In genomic region chr17:28926380-28926779, GRCm38 (mm10) we compare ENCODE assay signal across 8 mouse cellular contexts. TPM values are rescaled to one million over a fixed set of nuclear protein-coding genes. Genes with fewer than 3 reads are reported as not detected.
A peak's percentile ranks its signal among the peaks of the same experiment; 100 is the strongest.
DNase-seq lines count a peak whose midpoint lies in the region; ATAC-seq lines count a peak whose summit lies in the region.

No protein-coding gene starts in this region.

- H3K4me2 ChIP-seq in intestine, embryonic 14.5 days (ENCODE audit: low read length): no peak overlapping the region
- H3K4me2 ChIP-seq in intestine, embryonic 16.5 days (ENCODE audit: low read depth, low read length): no peak overlapping the region
- H3K4me2 ChIP-seq in hindbrain, embryonic 16.5 days (ENCODE audit: low read length): no peak overlapping the region; the same call in 1 of the 2 replicates
- no peak overlapping the region for H3K4me2 ChIP-seq in stomach, embryonic 16.5 days (ENCODE audit: low read depth, low read length)

- no peak overlapping the region for H3K9ac ChIP-seq in intestine, embryonic 14.5 days (ENCODE audit: low read length)
- H3K9ac ChIP-seq in intestine, embryonic 16.5 days (ENCODE audit: low read depth, low read length): no peak overlapping the region
- peak overlapping the region; percentile 28; the same call in 1 of the 2 replicates for H3K9ac ChIP-seq in hindbrain, embryonic 16.5 days (ENCODE audit: low read depth, low read length)
- 0 out of 2 replicates have a peak overlapping the region, but pooled peaks have one; percentile 12 for H3K9ac ChIP-seq in stomach, embryonic 16.5 days (ENCODE audit: low read length)

- H3K4me1 ChIP-seq in intestine, embryonic 14.5 days (replicated peaks; ENCODE audit: control insufficient read depth, insufficient read depth, low read length): peaks cover 13% of the 10 kb centered on the region; the same call in 1 of the 2 replicates
- peaks cover 13% of the 10 kb centered on the region for H3K4me1 ChIP-seq in intestine, embryonic 16.5 days (ENCODE audit: control insufficient read depth, insufficient read depth, low read length)
- H3K4me1 ChIP-seq in hindbrain, embryonic 16.5 days (ENCODE audit: control insufficient read depth, insufficient read depth, low read depth, low read length): peaks cover 10% of the 10 kb centered on the region
- peaks cover 16% of the 10 kb centered on the region for H3K4me1 ChIP-seq in stomach, embryonic 16.5 days (ENCODE audit: control insufficient read depth, insufficient read depth, low read length)

- intact Hi-C loops in left cerebral cortex, postnatal 25 days (cut with DNase I): loop anchor here (1.0 to 2.0 kb wide), 2 partner anchors 43 to 236 kb away; partner anchors contain the start of genes Mapk14 and Slc26a8

- no peaks in the 10 kb centered on the region for H3K36me3 ChIP-seq in intestine, embryonic 14.5 days (ENCODE audit: control insufficient read depth, insufficient read depth, low read length)
- no peaks in the 10 kb centered on the region for H3K36me3 ChIP-seq in intestine, embryonic 16.5 days (ENCODE audit: control insufficient read depth, insufficient read depth, low read length)
- H3K36me3 ChIP-seq in hindbrain, embryonic 16.5 days (ENCODE audit: control insufficient read depth, insufficient read depth, low read length): no peaks in the 10 kb centered on the region
- H3K36me3 ChIP-seq in stomach, embryonic 16.5 days (ENCODE audit: control insufficient read depth, insufficient read depth, low read length): no peaks in the 10 kb centered on the region

- DNase-seq in intestine, embryonic 14.5 days (ENCODE audit: low spot score): peak; percentile 90
- peak; percentile 79 for DNase-seq in cerebellum, adult 11 months
- DNase-seq in forelimb bud, embryonic 11.5 days (ENCODE audit: low read depth, low spot score): peak; percentile 83
- peak; percentile 81 to 86 for DNase-seq in left cerebral cortex, postnatal 25 days (ENCODE audit: low spot score in 2 of 2)

- no peak overlapping the region for H3K4me3 ChIP-seq in intestine, embryonic 14.5 days (ENCODE audit: low read depth, low read length)
- no peak overlapping the region for H3K4me3 ChIP-seq in intestine, embryonic 16.5 days (ENCODE audit: low read length)
- H3K4me3 ChIP-seq in hindbrain, embryonic 16.5 days (ENCODE audit: low read length): no peak overlapping the region
- H3K4me3 ChIP-seq in stomach, embryonic 16.5 days (replicated peaks; ENCODE audit: low read length): no peak overlapping the region

- H3K27ac ChIP-seq in intestine, embryonic 14.5 days (ENCODE audit: low read depth): no peak overlapping the region
- no peak overlapping the region for H3K27ac ChIP-seq in intestine, embryonic 16.5 days (ENCODE audit: low read length)
- H3K27ac ChIP-seq in hindbrain, embryonic 16.5 days (ENCODE audit: low read depth, low read length): no peak overlapping the region
- H3K27ac ChIP-seq in stomach, embryonic 16.5 days (ENCODE audit: low read length): no peak overlapping the region

- H3K9me3 ChIP-seq in intestine, embryonic 14.5 days (ENCODE audit: control insufficient read depth, low read length): no peaks in the 10 kb centered on the region
- H3K9me3 ChIP-seq in intestine, embryonic 16.5 days (ENCODE audit: control insufficient read depth, low read length): no peaks in the 10 kb centered on the region
- no peaks in the 10 kb centered on the region for H3K9me3 ChIP-seq in hindbrain, embryonic 16.5 days (ENCODE audit: control insufficient read depth, low read length)
- H3K9me3 ChIP-seq in stomach, embryonic 16.5 days (replicated peaks; ENCODE audit: control insufficient read depth, low read length): no peaks in the 10 kb centered on the region

- no peaks in the 10 kb centered on the region for H3K27me3 ChIP-seq in intestine, embryonic 14.5 days (replicated peaks; ENCODE audit: control insufficient read depth, insufficient read depth, low read length)
- no peaks in the 10 kb centered on the region for H3K27me3 ChIP-seq in intestine, embryonic 16.5 days (replicated peaks; ENCODE audit: control insufficient read depth, insufficient read depth, low read length)
- H3K27me3 ChIP-seq in hindbrain, embryonic 16.5 days (replicated peaks; ENCODE audit: control insufficient read depth, insufficient read depth, low read length): no peaks in the 10 kb centered on the region
- no peaks in the 10 kb centered on the region for H3K27me3 ChIP-seq in stomach, embryonic 16.5 days (ENCODE audit: control insufficient read depth, insufficient read depth, low read length)

- WGBS in intestine, embryonic 14.5 days: 13% methylated on average over 13 of the region's 13 CpGs
- 20% methylated on average over 13 of the region's 13 CpGs for WGBS in intestine, embryonic 16.5 days
- 15% methylated on average over 13 of the region's 13 CpGs for WGBS in hindbrain, embryonic 16.5 days
- WGBS in stomach, embryonic 16.5 days: 17% methylated on average over 13 of the region's 13 CpGs

- ATAC-seq in intestine, embryonic 14.5 days (replicated peaks; ENCODE audit: low FRiP score, low TSS enrichment, low read depth): no peak
- ATAC-seq in intestine, embryonic 16.5 days: no peak
- ATAC-seq in hindbrain, embryonic 16.5 days: 0 out of 2 replicates have a peak, but pooled peaks have one; percentile 45
- ATAC-seq in monocyte, adult 5-6 weeks (replicated peaks; ENCODE audit: insufficient number of reproducible peaks, low FRiP score, low TSS enrichment, poor library complexity, severe bottlenecking): peak; percentile 57
- ATAC-seq in stomach, embryonic 16.5 days (ENCODE audit: insufficient read depth, low FRiP score): no peak

RNA-seq across cellular contexts. Expression of gene 4930539E08Rik, which starts 11.3 kb away (rescaled TPM):
- 3.6 and 4.5 TPM in 2 replicates for polyA plus RNA-seq in intestine, embryonic 14.5 days (2014; fragmentation: Nextera tagmentation; extraction: Ambion mirVana)
- 3.9 and 4.2 TPM in 2 replicates for polyA plus RNA-seq in intestine, embryonic 16.5 days (2015; fragmentation: Nextera tagmentation; extraction: Ambion mirVana)
- 2.4 TPM in 2 replicates for polyA plus RNA-seq in hindbrain, embryonic 16.5 days (2015; fragmentation: Nextera tagmentation; extraction: Ambion mirVana)
- total RNA-seq in left cerebral cortex, postnatal 25 days (2021): 10 to 100 TPM in 1 of 2 experiments, 1 to 10 TPM in 1; 9.5 to 11.4 TPM
- total RNA-seq in monocyte, adult 5-6 weeks (2017): 0.38 to 0.78 TPM in 2 of 3 replicates, not detected in the other
- 0.25 and 0.31 TPM in 2 replicates for polyA plus RNA-seq in stomach, embryonic 16.5 days (2015; fragmentation: Nextera tagmentation; extraction: Ambion mirVana)

RNA-seq across cellular contexts. Expression of gene Pxt1, which starts 17.3 kb away (rescaled TPM):
- polyA plus RNA-seq in intestine, embryonic 14.5 days (2014; fragmentation: Nextera tagmentation; extraction: Ambion mirVana): not detected in 2 replicates
- polyA plus RNA-seq in intestine, embryonic 16.5 days (2015; fragmentation: Nextera tagmentation; extraction: Ambion mirVana): not detected in 2 replicates
- polyA plus RNA-seq in hindbrain, embryonic 16.5 days (2015; fragmentation: Nextera tagmentation; extraction: Ambion mirVana): not detected in 2 replicates
- total RNA-seq in left cerebral cortex, postnatal 25 days (2021): not detected
- not detected in 3 replicates for total RNA-seq in monocyte, adult 5-6 weeks (2017)
- 0.21 TPM in 1 of 2 replicates, not detected in the other for polyA plus RNA-seq in stomach, embryonic 16.5 days (2015; fragmentation: Nextera tagmentation; extraction: Ambion mirVana)

RNA-seq across cellular contexts. Expression of gene Kctd20, which starts 25.4 kb away (rescaled TPM):
- polyA plus RNA-seq in intestine, embryonic 14.5 days (2014; fragmentation: Nextera tagmentation; extraction: Ambion mirVana): 72.6 and 82.4 TPM in 2 replicates
- polyA plus RNA-seq in intestine, embryonic 16.5 days (2015; fragmentation: Nextera tagmentation; extraction: Ambion mirVana): 57.0 and 62.3 TPM in 2 replicates
- 76.5 and 88.8 TPM in 2 replicates for polyA plus RNA-seq in hindbrain, embryonic 16.5 days (2015; fragmentation: Nextera tagmentation; extraction: Ambion mirVana)
- 10 to 100 TPM; 74.0 to 77.4 TPM for total RNA-seq in left cerebral cortex, postnatal 25 days (2021)
- 67.0 to 103 TPM (median 95.1 TPM) in 3 replicates for total RNA-seq in monocyte, adult 5-6 weeks (2017)
- polyA plus RNA-seq in stomach, embryonic 16.5 days (2015; fragmentation: Nextera tagmentation; extraction: Ambion mirVana): 77.2 and 78.3 TPM in 2 replicates

Comparison
In these comparisons a context has a peak if more than half of its experiments do, and no peak if none do; other contexts are left out.
1. ATAC-seq: peak in hindbrain, embryonic 16.5 days (single experiment) and monocyte, adult 5-6 weeks (single experiment); none in intestine, embryonic 14.5 days (single experiment), intestine, embryonic 16.5 days (single experiment) and stomach, embryonic 16.5 days (single experiment).
2. H3K9ac ChIP-seq: peak in hindbrain, embryonic 16.5 days (single experiment) and stomach, embryonic 16.5 days (single experiment); none in intestine, embryonic 14.5 days (single experiment) and intestine, embryonic 16.5 days (single experiment).
3. Peak in every context shown above with its lines, with median percentiles within 50 percentile points of each other: DNase-seq.